Mouse (Mus musculus) heart, embryonic 15.5 days (tissue): ENCODE measurements around the gene Itgb1bp1. TPM values are rescaled to one million over a fixed set of nuclear protein-coding genes. Genes with fewer than 3 reads are reported as not detected.

ENCODE experiments used
- ATAC-seq: fragments of 200-750 bp; cut with Nextera tagmentation; replicated peaks from 2 replicates; pipeline ENCODE4 v1.8.0; 2017; ENCODE audit warnings: low read depth, moderate TSS enrichment; ENCODE audit not compliant: insufficient number of reproducible peaks, insufficient read depth, low FRiP score
- H3K27ac ChIP-seq: fragments of 300-500 bp; sonication (generic); 2 replicates; pipeline ENCODE4 v1.5.1; 2015; ENCODE audit warnings: mild to moderate bottlenecking, inconsistent platforms
- H3K27me3 ChIP-seq: fragments of 300-500 bp; sonication (generic); 2 replicates; pipeline ENCODE4 v1.6.1; 2015; ENCODE audit warnings: inconsistent platforms
- H3K36me3 ChIP-seq: fragments of 300-500 bp; sonication (generic); 2 replicates; pipeline ENCODE4 v1.6.1; 2015; ENCODE audit warnings: mild to moderate bottlenecking, inconsistent platforms
- H3K4me1 ChIP-seq: fragments of 300-500 bp; sonication (generic); replicated peaks from 2 replicates; pipeline ENCODE4 v1.6.1; 2015; ENCODE audit warnings: inconsistent platforms
- H3K4me2 ChIP-seq: fragments of 300-500 bp; sonication (generic); 2 replicates; pipeline ENCODE4 v1.6.1; 2015; ENCODE audit warnings: inconsistent platforms, mild to moderate bottlenecking, moderate library complexity
- H3K4me3 ChIP-seq: fragments of 300-500 bp; sonication (generic); 2 replicates; pipeline ENCODE4 v1.5.1; 2015; ENCODE audit warnings: mild to moderate bottlenecking, inconsistent platforms
- H3K9ac ChIP-seq: fragments of 300-500 bp; sonication (generic); 2 replicates; pipeline ENCODE4 v1.6.1; 2015; ENCODE audit warnings: mild to moderate bottlenecking, inconsistent platforms
- H3K9me3 ChIP-seq: fragments of 300-500 bp; sonication (generic); replicated peaks from 2 replicates; pipeline ENCODE4 v1.6.1; 2016; ENCODE audit warnings: inconsistent platforms
- WGBS: fragments of 180-500 bp; shearing (Covaris S2); methylation state at CpG from one replicate; pipeline ENCODE4 v1.1.7; 2015; ENCODE audit warnings: mixed read lengths; 5-methylcytosine and 5-hydroxymethylcytosine counted together
- polyA plus RNA-seq: library from polyadenylated mRNA; unstranded; fragments of >200 nt; fragmentation: Nextera tagmentation; extraction: Ambion mirVana; gene quantifications from 2 replicates; pipeline ENCODE4 v1.2.1, GENCODE M21; 2015

The Itgb1bp1 gene
- polyA plus RNA-seq, 1 experiment from 2014 or later: 35.0 TPM

DNA sequence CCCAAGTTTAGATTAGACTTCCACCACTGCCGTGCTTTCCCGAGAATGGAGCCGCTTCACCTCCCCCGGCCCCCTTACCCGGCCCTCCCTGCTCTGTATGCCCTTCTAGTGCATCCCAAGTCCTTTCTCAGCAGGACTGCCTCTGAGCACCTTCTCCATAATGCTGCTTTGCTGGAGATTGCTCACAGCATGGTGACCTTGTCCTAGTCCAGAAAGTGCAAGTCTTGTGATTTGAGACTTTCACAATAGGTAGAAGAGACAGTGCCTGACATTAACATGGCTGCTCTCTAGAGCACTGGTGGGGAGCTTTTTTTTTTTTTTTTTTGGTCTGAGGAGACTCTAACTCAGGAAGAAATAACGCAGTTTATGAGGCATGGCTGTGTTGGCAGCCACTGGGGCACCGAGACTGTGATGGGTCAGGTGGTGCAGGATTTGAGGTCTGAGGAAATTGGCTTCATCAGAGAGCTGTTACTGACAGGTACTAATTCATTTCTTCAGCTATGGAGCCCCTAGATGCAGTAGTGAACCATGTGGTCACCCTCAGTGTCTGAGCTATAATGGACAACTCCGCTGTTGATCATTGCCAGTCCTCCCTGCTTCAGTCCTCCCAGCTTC lies 71.4 kb downstream of the Itgb1bp1 start:
- H3K4me2 ChIP-seq: no peak overlapping the region
- ATAC-seq: no peak
- H3K27me3 ChIP-seq: no peaks in the 10 kb centered on the region
- no peaks in the 10 kb centered on the region for H3K9me3 ChIP-seq
- 77% methylated on average over 8 of the region's 8 CpGs for WGBS
- H3K27ac ChIP-seq: no peak overlapping the region
- H3K4me1 ChIP-seq: no peaks in the 10 kb centered on the region
- no peak overlapping the region for H3K9ac ChIP-seq
- H3K36me3 ChIP-seq: peaks cover 3% of the 10 kb centered on the region; the same call in 1 of the 2 replicates
- H3K4me3 ChIP-seq: no peak overlapping the region

- 0 out of 2 replicates have a peak, but pooled peaks cover 2% of the 10 kb centered on the region for H3K4me1 ChIP-seq
- no peak overlapping the region for H3K27ac ChIP-seq
- ATAC-seq: no peak
- H3K4me2 ChIP-seq: no peak overlapping the region
- no peak overlapping the region for H3K9ac ChIP-seq
- 86% methylated on average over 17 of the region's 17 CpGs for WGBS
- H3K9me3 ChIP-seq: no peaks in the 10 kb centered on the region
- H3K36me3 ChIP-seq: peaks cover 4% of the 10 kb centered on the region; the same call in 1 of the 2 replicates
- no peaks in the 10 kb centered on the region for H3K27me3 ChIP-seq
- no peak overlapping the region for H3K4me3 ChIP-seq
Measured at GRCm38 (mm10) chr12:21212876-21213275, 73.2 kb downstream of the Itgb1bp1 start.

DNA sequence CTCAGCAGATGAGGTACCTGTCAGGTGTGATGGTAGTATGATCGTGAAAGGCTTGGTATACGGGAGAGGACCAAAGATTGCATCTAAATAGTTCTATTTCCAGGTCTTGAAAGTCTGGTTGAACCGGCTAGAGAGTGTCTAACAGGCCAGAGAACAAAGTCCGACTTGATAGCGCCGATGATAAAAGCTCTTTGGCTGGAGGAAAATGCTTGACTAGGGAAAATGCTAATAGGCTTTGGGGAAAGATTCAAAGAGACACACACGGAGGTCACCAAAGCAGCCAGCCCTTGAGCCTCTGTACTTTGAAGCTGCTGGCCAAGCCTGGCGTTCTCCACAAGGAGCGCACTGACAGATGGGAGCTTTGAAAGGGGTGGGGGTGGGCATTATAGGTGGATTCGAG lies 76.8 kb downstream of the Itgb1bp1 start:
- no peak overlapping the region for H3K4me2 ChIP-seq
- no peak overlapping the region for H3K9ac ChIP-seq
- no peak overlapping the region for H3K4me3 ChIP-seq
- peaks cover 11% of the 10 kb centered on the region; the same call in 1 of the 2 replicates for H3K36me3 ChIP-seq
- H3K9me3 ChIP-seq: no peaks in the 10 kb centered on the region
- H3K4me1 ChIP-seq: peaks cover 16% of the 10 kb centered on the region
- H3K27me3 ChIP-seq: no peaks in the 10 kb centered on the region
- WGBS: 82% methylated on average over 10 of the region's 10 CpGs
- no peak for ATAC-seq
- no peak overlapping the region for H3K27ac ChIP-seq

GRCm38 (mm10) chr12:21208172-21208795 lies 77.8 kb downstream of the Itgb1bp1 start:
- ATAC-seq: no peak
- Histone ChIP-seq H3K36me3 (peaks cover 11% of the 10 kb centered on the region; the same call in 1 of the 2 replicates), H3K27ac (no peak overlapping the region), H3K9ac (no peak overlapping the region), H3K9me3 (no peaks in the 10 kb centered on the region), H3K4me2 (no peak overlapping the region), H3K27me3 (no peaks in the 10 kb centered on the region), H3K4me3 (no peak overlapping the region), H3K4me1 (peaks cover 26% of the 10 kb centered on the region)
- WGBS: 72% methylated on average over 11 of the region's 11 CpGs

DNA sequence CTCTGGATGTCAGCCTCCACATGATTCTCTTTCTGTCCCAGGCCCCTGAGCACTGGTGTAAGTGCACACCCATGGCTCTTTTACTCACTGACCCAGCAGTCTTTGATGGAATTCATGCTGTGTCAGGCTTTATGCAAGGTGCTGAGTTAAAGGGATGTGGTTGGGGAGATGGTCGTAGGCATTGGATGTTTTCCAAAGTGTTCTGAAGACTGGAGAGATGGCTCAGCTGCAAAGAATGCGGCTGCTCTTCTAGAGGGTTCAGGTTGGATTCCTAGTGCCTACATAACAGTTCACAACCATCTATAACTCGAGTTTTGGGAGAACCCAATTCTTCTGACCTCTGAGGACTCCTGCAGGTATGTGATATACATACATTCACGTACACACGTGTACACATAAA lies 78.7 kb downstream of the Itgb1bp1 start:
- no peak for ATAC-seq
- Histone ChIP-seq H3K9ac (no peak overlapping the region), H3K4me3 (no peak overlapping the region), H3K4me1 (peaks cover 30% of the 10 kb centered on the region), H3K36me3 (peaks cover 11% of the 10 kb centered on the region; the same call in 1 of the 2 replicates), H3K4me2 (no peak overlapping the region), H3K27me3 (no peaks in the 10 kb centered on the region), H3K9me3 (no peaks in the 10 kb centered on the region), H3K27ac (no peak overlapping the region)
- 77% methylated on average over 5 of the region's 5 CpGs for WGBS

DNA sequence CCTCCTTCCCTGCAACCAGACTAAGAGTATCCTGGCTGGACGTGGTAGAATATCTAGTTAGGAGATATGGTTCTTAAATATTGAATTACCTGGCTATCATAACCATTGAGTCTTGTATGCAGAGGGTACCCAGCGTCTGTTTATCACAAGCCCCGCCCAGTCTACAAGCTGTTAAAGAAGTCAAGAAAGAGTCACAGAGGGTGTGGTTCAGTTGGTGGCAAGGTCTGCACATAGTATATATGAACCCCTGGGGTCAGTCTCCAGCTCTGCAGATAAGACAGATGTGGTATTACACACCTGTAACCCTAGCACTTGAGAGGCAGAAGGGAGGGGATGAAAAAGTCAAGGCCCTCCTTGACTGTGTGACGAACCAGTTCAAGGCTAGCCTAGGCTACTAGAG lies 80.3 kb downstream of the Itgb1bp1 start:
- no peak overlapping the region for H3K27ac ChIP-seq
- no peak overlapping the region for H3K9ac ChIP-seq
- no peak for ATAC-seq
- H3K4me3 ChIP-seq: no peak overlapping the region
- H3K27me3 ChIP-seq: no peaks in the 10 kb centered on the region
- H3K4me1 ChIP-seq: peaks cover 30% of the 10 kb centered on the region
- 84% methylated on average over 4 of the region's 4 CpGs for WGBS
- H3K9me3 ChIP-seq: no peaks in the 10 kb centered on the region
- peaks cover 11% of the 10 kb centered on the region; the same call in 1 of the 2 replicates for H3K36me3 ChIP-seq
- no peak overlapping the region for H3K4me2 ChIP-seq

- H3K4me1 ChIP-seq: peaks cover 30% of the 10 kb centered on the region
- H3K27ac ChIP-seq: peak overlapping the region; percentile 68
- no peaks in the 10 kb centered on the region for H3K27me3 ChIP-seq
- no peak overlapping the region for H3K4me3 ChIP-seq
- 18% methylated on average over 11 of the region's 11 CpGs for whole genome bisulfite sequencing
- H3K9ac ChIP-seq: no peak overlapping the region
- no peak overlapping the region for H3K4me2 ChIP-seq
- H3K36me3 ChIP-seq: peaks cover 11% of the 10 kb centered on the region; the same call in 1 of the 2 replicates
- peak; percentile 70 for ATAC-seq
- no peaks in the 10 kb centered on the region for H3K9me3 ChIP-seq
Measured at GRCm38 (mm10) chr12:21204701-21205312, 81.3 kb downstream of the Itgb1bp1 start.

DNA sequence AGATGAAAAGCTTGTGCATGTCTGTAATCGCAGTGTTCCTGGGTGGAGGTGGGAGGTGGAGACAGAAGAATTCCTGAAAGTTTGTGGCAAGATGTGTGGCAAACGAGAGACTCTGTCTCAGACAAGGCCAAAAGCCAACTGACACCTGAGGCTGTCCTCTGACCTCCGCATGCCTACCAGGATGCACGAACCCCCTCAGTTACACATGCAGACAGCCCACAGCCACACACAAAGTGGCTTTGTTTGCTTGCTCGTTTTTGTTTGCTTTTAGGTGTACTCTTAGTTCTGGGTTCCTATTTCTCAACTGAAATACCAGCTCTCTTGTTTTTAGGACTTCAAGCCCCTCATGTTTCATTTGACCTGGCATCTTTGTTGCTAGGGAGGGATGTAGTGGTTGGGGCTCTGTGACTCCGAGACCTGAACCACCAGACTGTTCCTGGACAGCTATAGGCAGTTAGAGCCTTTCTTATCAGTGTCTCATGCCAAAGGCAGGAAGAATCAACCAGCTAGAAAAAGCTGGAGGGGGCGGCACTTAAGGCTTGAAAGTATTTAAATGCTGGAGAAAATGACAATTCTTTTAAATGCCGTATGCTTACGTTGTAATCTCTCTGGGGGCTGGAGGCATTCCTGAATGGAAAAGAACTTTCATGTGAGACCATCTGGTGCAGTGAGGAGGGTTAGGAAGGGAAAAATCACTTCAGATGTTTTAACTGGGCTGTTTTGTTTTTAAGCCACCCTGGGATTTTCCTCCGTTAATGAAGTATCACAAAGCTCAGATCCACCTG lies 84.4 kb downstream of the Itgb1bp1 start:
- H3K9ac ChIP-seq: no peak overlapping the region
- H3K4me3 ChIP-seq: no peak overlapping the region
- H3K36me3 ChIP-seq: peaks cover 1% of the 10 kb centered on the region; the same call in 1 of the 2 replicates
- H3K4me1 ChIP-seq: peaks cover 27% of the 10 kb centered on the region
- no peak overlapping the region for H3K27ac ChIP-seq
- H3K9me3 ChIP-seq: no peaks in the 10 kb centered on the region
- no peak for ATAC-seq
- no peaks in the 10 kb centered on the region for H3K27me3 ChIP-seq
- no peak overlapping the region for H3K4me2 ChIP-seq
- 62% methylated on average over 10 of the region's 10 CpGs for WGBS

- ATAC-seq: no peak
- Histone ChIP-seq H3K27ac (no peak overlapping the region), H3K4me2 (no peak overlapping the region), H3K9ac (no peak overlapping the region), H3K36me3 (no peaks in the 10 kb centered on the region; the same call in 1 of the 2 replicates), H3K9me3 (no peaks in the 10 kb centered on the region), H3K4me1 (peaks cover 27% of the 10 kb centered on the region), H3K4me3 (no peak overlapping the region), H3K27me3 (no peaks in the 10 kb centered on the region)
- WGBS: 95% methylated on average over 8 of the region's 8 CpGs
Measured at GRCm38 (mm10) chr12:21200613-21201012, 85.5 kb downstream of the Itgb1bp1 start.

DNA sequence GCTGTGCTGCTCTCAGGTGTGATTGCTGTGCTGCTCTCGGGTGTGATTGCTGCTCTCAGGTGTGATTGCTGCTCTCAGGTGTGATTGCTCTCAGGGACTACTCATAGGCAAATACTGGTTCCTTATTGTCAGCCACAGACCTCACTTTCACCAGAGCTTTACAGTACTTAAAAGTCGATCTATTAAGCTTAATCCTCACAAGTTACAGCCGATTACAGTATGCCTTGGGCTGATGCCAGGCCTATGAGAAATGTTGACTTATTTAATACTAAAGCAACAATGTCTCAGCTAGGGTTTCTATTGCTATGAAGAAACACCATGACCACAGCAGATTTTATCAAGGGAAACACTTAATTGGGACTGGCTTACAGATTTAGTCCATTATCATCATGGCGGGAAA lies 89.7 kb downstream of the Itgb1bp1 start:
- WGBS: 80% methylated on average over 4 of the region's 4 CpGs
- H3K9me3 ChIP-seq: no peaks in the 10 kb centered on the region
- no peak for ATAC-seq

GRCm38 (mm10) chr12:21195497-21195896 lies 90.6 kb downstream of the Itgb1bp1 start:
- Histone ChIP-seq H3K27ac (no peak overlapping the region), H3K27me3 (no peaks in the 10 kb centered on the region), H3K36me3 (no peaks in the 10 kb centered on the region; the same call in 1 of the 2 replicates), H3K4me1 (peaks cover 3% of the 10 kb centered on the region), H3K9ac (no peak overlapping the region), H3K4me3 (no peak overlapping the region), H3K4me2 (no peak overlapping the region), H3K9me3 (no peaks in the 10 kb centered on the region)
- ATAC-seq: no peak
- WGBS: 91% methylated on average over 2 of the region's 3 CpGs

More for the DNA sequence above, 89.7 kb downstream of the Itgb1bp1 start:
- no peaks in the 10 kb centered on the region for H3K27me3 ChIP-seq
- no peak overlapping the region for H3K4me2 ChIP-seq
- H3K4me3 ChIP-seq: no peak overlapping the region
- no peaks in the 10 kb centered on the region; the same call in 1 of the 2 replicates for H3K36me3 ChIP-seq
- H3K27ac ChIP-seq: no peak overlapping the region
- peaks cover 3% of the 10 kb centered on the region for H3K4me1 ChIP-seq
- H3K9ac ChIP-seq: no peak overlapping the region
